Mouse (Mus musculus) Muller cell, postnatal 12 days (primary cell): ENCODE measurements around the gene Rnf151.
"Not testable (repeated sequence)": the region's sequence is repeated elsewhere in the genome, so short reads cannot be mapped to it uniquely, and the experiment has no call there.

Experiments
- DNase-seq: peaks from one replicate; pipeline ENCODE4 v3.0.0-alpha.2; 2015; ENCODE audit errors: inconsistent ontology term

Rnf151 gene

DNA sequence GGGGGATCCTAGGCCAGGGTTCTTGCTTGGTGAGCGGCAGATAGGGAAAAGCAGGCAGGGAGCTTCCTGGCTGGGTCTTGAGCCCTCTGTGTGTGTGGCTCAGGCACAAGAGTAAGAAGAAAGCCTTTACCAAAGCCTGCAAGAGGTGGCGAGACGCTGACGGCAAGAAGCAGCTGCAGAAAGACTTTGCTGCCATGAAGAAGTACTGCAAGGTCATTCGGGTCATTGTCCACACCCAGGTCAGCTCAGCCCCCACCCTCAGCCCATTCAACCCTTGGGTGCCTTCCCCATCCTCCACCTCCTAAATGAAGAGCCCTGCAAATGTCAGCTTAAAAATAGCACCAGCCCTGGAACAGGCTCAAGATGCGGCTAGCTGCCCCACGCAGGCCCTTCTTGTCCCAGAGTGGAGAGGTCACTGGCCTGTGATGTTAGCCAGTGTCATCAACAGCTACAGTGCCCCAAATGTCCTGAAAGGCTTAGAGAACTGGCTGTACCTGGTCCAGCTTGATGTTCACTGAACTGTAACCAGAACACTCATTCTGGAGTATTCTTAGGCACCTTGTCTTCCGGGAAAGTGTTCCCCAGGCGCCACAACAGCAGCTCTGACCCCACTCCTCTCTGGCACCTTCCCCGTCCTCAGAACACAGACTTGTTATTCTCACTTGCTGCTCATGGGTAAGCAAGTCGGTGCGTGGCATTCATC lies 14.5 kb upstream of the Rnf151 start:
- no peak for DNase-seq

DNA sequence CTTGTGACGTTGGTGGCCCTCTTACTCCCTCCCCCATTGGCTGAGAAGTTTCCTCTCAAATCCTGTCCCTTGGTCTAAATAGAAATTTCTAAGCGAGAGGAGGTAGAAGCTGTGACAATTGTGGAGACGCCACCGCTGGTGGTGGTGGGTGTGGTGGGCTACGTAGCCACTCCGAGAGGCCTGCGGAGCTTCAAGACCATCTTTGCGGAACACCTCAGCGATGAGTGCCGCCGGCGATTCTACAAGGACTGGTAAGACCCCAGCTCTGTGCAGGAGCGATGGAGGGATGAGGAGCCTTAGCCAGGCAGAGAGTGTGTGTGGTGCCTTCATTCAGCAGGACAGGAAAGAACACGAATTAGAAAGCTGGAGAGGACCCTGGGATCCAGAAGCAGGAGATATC lies 12.9 kb upstream of the Rnf151 start:
- no peak for DNase-seq

DNA sequence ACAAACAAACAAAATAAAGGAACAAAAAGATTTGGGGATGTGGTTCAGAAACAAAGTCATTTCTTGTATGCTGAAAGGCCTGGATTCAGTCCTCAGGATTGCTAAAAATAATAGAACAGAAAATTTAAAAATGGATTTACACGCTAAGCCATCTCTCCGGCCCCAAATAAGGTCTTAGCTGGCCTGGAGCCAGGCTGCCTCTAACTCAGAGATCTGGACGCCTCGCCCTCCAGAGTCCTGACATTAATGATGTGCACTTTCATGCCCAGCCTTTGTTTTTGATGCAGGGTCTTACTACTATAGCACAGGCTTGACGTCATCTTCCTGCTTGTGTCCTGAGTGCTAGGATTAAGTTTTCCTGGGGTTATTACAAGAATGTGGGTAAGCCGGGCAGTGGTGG lies 11.2 kb upstream of the Rnf151 start:
- no peak for DNase-seq

DNA sequence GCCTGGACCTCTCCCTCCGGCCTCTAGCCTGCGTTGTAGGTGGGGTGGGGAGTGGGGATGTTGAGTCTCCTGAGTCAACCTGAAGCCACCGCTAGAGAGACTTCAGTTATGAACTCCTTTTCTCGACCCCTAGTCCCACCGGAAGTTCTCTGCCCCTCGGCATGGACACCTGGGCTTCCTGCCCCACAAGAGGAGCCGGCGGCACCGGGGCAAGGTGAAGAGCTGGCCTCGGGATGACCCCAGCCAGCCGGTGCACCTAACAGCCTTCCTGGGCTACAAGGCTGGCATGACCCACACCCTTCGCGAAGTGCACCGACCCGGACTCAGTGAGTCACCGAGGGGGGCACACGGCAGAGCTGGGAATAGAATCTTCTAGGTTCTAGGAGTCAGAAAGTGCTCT lies 10.3 kb upstream of the Rnf151 start:
- no peak for DNase-seq

DNA sequence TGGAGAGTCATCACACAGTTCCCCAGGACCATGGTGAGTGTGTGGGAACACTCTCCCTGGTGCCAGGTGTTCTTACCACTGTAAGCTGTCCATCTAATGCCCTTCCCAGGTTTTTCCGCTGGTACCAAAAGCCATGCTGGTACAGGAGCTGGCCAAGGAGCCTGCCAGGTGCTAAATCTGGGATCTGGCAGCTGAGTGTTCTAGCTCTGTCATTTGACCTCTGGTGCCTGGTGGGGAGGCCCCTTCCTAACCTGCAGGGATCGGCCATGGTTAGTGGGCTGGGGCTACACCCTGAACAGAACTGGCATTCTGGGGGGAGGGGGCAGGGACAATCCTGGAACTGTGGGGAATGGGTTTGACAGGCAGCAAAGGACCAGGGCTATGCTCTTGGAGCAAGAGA lies 9.8 kb upstream of the Rnf151 start, which contains the start of gene Rpl3l:
Gene Rpl3l, plus strand, starts transcription at position 203 of the 400 bp plus-strand sequence.
- DNase-seq: no peak

DNA sequence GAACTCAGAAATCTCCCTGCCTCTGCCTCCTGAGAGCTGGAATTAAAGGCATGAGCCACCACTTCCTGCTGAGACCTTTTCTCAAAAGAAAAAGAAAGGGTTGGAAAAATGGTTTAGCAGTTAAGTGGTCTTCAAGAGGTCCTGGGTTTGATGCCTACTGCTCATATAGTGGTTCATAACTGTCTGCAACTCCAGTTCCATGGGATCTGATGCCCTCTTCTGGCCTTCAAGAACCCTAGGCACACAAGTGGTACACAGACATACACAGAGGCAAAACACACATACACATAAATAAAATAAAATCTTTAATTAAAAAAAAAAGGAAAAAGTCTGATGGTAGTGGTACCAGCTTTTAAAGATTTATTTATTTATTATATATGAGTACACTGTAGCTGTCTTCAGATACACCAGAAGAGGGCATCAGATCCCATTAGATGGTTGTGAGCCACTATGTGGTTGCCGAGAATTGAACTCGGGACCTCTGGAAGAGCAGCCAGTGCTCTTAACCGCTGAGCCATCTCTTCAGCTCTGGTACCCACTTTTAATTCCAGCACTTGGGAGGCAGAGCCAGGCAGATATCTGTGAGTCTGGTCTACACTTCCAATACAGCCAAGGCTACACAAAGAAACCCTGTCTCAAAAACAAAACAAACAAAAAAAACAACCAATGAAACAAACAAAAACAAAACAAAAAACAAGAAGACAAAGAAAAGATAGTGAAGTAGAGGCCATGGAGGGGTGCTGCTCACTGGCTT lies 8.0 kb upstream of the Rnf151 start:
- no peak for DNase-seq

DNA sequence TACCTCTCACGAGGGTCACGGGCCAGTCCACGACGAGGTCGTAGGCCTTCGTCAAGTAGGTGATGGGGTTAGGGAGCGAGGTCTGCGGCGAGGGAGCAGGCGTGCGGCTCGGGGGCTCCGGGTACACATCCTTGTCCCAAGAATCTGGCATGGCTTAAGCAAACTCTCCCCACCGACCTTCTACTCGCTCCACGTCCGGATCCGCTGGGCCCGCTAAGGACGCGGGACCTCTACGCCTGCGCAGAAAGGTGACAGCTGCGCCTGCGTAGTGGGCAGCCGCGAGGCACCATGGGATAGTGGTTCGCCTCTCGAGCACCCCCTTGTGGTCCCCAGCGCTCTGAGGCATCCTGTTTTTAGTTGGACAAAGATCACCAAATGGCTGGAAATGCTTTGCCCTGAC lies 6.3 kb upstream of the Rnf151 start, which contains the start of gene Ndufb10:
Gene Ndufb10, minus strand, starts transcription at position 295 of the 400 bp plus-strand sequence.
- peak; percentile 93 for DNase-seq

DNA sequence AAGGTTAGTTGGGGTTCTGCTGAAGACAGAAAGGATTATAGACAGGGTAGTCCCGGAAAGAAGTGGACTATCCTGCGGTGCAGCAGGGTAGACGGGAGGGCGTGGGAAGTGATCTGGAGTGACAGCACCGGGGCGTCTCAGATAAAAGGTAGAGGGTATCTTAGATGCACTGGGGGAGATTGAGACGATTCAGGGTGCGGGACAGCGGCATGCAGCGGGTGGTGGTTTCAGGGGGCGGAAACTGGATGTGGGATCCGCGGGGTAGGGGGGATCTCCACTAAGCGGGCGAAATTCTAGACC lies 6.0 kb upstream of the Rnf151 start:
- DNase-seq: no peak

DNA sequence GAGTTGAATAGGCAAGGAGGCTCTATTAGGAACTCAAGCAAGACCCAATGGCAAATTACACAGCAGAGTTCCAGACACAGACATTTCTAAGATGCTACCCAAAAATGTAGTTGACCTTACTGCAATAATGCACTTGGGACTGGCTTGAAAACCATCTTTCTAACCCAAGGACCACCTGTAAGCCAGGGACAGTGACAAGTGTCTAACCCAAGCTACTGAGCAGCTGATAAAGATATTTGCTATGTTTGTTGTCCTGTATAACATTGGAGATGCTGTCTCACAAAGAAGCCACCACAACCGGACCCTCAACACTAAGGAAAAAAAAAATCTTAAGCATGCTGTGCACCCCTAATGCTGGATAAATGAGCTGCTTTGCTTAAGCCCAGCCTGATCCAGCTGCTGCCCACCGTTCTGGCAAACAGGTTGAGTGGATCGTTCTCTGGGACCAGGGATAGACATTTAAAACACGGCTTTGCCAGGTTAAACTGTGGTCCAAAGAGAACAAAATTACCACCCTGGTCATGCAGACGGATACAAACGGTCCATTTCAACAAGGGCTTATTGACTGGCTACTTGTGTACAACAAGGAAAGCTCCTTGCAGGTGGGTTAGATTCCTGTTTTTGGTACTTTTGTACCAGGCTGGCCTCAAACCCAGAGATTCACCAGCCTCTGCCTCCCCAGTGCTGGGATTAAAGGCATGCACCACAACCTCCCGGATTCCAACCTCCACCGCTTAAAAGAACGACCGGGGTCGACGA lies 5.4 kb upstream of the Rnf151 start:
- DNase-seq: peak; percentile 26

DNA sequence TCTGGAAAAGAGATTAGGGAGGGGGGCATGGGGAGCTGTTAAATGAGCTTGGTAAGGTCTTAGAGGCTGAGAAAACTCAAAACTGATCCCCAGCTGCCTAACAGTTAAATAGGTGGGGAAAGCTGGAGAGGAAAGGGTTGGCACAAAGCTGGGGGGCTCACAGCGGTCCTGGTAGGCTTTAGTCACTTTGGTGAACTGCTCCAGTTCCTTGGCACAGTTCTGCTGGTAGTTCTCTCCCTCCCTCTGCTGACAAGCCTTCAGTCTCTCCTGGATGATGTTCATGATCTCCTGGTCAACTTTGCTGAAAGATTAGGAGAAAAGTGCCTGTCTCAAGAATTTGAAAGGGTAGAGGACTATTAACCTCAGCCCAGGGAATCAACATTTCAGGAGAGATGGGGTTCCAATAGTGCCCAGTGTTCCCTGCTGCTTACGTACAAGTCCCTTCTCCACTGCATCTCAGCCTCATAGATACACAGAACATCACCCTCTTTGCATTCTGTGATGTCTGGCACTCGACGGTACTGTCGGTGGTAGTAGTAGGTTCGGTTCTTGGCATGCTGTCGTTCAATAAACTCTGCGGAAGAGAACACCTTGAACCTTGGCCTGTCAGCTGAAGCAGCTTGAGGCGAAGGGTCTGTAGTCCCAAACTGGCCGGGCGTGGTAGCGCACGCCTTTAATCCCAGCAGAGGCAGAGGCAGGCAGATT lies 4.5 kb upstream of the Rnf151 start:
- no peak for DNase-seq

DNA sequence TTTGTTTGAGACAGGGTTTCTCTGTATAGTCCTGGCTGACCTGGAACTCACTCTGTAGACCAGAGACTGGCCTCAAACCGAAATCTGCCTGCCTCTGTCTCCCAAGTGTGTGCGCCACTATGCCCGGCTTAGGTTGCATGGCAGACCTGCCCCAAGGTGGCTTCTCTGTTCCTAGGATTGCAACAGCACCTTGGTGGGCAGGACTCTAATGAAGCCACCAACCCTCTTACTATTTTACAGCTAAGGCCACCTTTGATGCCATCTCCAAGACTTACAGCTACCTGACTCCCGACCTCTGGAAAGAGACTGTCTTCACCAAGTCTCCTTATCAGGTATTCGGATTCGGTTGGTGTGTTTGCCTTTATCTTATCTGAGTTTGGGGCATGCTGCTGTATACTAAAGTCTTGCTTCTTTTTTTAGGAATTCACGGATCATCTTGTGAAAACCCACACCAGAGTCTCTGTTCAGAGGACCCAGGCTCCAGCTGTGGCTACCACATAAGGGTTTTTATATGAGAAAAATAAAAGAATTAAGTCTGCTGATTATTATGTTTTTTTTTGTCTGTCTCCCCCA lies 3.6 kb upstream of the Rnf151 start:
- not testable (repeated sequence) for DNase-seq

DNA sequence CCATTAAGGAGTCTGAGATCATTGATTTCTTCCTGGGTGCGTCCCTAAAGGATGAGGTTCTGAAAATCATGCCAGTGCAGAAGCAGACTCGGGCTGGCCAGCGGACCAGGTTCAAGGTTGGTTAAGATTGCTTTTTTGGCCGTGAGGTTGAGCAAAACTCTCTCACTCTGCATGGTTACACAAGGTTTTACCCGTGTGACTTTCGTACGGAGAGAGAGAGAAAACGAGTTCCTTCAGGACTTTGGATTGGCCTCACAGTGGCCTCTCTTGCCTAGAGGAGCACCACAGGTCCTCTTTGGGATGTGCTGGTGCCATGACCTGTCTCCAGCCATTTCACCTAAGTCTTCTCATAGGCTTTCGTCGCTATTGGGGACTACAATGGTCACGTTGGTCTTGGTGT lies 2.8 kb upstream of the Rnf151 start:
- not testable (repeated sequence) for DNase-seq

DNA sequence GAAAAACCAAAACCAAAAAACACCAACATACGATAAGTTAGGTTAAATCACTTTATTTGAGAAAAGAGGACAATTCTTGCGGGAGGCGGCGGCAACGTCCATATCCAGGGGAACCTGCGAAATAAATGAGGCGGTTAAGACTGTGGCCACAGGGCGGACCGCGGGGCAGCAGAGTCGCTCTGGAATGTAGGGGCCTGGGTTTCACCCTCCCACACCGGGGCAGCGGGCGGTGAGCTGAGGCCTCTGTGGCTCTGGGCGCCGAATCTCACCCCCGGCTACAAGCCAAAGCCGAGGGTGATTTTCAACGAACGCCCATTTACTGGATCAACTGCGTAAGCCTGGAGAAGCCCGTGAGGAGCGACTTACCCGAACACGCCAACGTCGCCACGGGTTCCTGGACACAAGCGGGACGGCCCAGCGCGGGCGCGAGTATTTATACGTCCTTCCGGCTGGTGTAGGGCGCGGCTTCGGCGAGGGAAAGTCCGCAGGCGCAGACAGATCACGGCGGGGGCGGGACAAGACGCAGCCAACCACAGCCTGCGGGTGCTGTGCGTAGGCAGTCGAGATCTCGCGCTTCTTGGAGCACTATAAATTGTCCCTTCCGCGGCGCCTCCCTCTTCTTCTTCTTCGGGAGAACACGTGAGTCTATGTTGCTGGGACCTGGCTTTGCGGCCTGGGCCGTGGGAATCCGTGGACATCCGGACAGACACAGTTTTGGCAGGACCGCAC lies 1.8 kb upstream of the Rnf151 start:
- DNase-seq: peak; percentile 98

DNA sequence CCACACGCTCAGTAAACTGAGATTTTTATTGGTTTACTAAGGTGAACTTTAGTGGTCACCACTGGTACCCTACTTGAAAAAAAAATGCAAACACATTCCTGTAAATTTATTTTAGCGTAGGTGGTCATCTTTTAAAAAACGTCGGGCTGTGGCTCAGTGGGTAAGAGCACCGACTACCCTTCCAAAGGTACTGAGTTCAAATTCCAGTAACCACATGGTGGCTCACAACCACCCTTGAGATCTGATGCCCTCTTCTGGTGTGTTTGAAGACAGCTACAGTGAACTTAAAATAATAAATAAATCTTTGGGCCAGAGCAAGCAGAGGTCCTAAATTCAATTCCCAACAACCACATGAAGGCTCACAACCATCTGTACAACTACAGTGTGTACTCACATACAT lies 1.1 kb upstream of the Rnf151 start:
- DNase-seq: not testable (repeated sequence)

DNA sequence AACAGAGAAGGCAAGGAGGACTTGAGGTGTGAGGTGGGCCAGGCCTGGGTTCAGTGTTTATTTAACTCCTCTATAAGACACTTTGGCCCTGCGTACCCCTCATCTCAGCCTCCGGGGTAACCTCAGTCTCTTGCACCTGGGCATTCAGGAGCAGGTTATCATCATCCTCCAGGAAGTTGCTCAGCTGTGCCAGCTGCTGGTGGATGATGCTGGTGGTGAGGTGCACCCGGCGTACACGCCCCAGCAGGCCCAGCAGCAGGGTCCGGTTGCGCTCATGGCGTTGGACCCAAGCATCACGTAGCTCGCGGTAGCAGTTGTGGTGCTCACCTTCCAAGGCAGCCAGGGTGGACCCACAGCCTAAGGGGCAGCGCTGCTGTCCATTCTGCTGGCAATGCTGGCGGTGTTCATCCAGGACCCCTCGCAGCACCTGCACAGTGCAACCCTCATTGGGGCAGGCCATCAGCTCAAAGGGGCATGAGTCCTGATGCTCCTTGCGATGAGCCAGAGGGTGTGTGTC lies 1.6 kb downstream of the Rnf151 start:
- no peak for DNase-seq

DNA sequence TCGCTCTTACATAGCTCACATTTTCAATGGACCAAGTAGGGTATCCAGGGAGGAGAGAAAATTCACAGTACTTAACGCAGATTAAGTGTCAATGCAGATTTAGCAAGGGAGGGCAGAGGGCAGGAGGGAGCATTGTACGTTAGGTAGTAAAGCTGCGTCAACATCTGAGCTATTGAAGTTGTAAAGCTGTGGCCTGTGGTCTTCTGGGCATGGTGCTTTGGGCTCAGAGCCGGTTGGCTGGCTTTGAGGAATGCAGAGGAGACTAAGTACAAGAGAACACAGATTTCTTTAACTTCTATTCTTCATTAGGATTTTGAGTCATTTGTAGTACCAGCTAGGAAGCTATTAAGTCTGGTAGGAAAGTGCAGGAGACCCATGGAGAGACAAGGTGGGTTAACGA lies 2.3 kb downstream of the Rnf151 start:
- peak; percentile 42 for DNase-seq

DNA sequence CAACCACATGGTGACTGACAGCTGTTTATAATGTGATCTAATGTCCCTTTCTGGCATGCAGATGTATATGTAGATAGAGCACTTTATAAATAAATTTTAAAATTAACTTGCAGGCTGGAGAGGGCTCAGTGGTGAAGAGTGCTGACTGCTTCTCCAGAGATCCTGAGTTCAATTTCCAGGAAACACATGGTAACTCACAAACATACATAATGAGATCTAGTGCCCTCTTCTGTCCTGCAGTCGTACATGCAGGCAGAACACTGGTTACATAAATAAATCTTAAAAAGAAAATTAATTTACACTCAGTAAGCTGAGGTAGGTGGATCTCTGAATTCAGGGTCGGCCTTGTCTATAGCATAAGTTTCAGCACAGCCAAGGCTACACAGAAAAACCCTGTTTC lies 9.2 kb downstream of the Rnf151 start:
- no peak for DNase-seq

DNA sequence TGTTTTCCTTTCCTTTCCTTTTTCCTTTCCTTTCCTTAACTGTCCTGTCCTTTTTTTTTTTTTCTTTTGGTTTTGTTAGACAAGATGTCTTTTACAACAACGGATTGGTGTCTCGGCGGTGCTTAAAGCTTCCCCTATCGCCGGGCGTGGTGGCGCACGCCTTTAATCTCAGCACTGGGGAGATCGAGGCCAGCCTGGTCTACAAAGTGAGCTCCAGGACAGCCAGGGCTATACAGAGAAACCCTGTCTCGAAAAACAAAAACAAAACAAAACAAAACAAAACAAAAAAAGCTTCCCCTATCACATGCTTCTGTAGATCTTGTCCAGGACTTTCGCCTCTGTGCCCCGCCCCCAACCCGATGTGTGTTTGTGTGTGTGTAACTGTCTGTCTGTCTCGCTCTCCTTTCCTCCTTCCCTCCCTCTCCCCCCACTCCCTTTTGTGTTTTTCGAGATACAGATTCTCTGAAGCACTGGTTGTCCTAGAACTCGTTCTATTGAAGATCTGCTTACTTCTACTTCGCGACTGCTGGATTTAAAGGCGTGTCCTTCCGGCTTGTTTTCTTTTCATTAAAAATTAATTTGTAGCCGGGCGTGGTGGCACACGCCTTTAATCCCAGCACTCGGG lies 9.9 kb downstream of the Rnf151 start:
- peak; percentile 59 for DNase-seq

DNA sequence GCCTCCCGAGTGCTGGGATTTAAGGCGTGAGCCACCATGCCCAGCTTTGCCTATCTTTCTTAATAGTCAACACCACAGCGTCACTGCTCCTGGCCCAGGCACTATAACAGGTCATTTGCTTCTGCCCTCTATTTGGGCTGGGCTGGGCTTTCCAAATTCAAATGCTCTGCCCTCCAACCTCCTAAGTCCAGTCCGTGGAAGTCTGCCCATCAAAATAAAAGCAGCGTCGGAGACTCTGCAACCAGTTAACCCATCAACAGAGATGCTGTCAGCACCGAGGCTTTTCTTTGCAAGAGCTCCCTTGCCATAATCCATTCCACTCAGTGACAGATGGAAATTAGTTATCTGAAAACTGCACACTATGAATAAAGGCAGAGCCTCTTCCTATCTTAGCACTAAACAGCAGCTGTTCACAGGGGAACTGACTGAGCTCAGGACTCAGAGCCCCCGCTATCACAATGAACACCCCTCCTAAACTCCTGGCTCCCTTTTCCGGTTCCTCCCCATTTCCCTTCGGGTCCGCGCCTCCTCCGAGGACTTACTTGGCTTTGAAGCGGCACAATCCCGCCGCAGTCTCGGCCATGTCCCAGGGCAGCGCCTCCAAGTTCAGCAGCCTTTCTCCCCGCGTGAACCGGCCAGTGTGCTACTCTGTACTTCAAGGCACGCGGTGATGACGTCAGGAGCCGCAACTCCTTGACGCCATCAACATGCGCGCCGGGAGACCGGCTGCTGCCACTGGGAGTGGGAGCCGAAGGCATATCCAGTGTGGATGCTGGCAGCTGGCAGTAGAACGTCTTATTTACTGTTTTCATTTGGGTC lies 10.7 kb downstream of the Rnf151 start, which contains the start of gene Tbl3:
Gene Tbl3, minus strand, starts transcription at position 679 of the 819 bp plus-strand sequence.
- DNase-seq: peak; percentile 89
